Mouse (Mus musculus): Measurements from ENCODE around the gene Rhox4e.
"Not testable (repeated sequence)": the region's sequence is repeated elsewhere in the genome, so short reads cannot be mapped to it uniquely, and the experiment has no call there.

Rhox4e gene

DNA sequence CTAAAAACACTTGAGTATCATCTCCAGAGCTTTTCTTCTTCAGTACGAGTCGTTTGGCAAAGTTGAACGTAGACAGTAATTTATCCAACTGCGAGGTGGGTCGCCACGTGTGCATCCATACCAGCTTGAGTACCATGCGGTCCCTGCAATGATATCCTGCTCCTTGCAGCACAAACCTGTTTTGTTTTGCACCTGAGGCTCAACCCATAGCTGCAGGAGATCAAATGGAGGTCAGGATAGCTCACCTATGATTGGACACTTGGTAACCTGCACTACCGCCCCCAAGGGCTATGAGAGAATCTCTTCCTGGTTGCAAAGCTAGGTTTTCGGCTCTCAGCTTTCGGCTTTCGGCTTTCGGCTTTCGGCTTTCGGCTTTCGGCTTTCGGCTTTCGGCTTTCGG is at the start of gene Rhox4e:
TSS of gene Rhox4e (plus strand) at position 301 of the 400 bp plus-strand sequence.
- DNase-seq (ENCODE audit: low read depth, low spot score), result not testable (repeated sequence)

DNA sequence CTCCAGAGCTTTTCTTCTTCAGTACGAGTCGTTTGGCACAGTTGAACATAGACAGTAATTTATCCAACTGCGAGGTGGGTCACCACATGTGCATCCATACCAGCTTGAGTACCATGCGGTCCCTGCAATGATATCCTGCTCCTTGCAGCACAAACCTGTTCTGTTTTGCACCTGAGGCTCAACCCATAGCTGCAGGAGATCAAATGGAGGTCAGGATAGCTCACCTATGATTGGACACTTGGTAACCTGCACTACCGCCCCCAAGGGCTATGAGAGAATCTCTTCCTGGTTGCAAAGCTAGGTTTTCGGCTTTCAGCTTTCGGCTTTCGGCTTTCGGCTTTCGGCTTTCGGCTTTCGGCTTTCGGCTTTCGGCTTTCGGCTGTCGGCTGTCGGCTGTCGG is 43.2 kb upstream of the Rhox4e start, which contains the start of gene Rhox4d:
TSS of gene Rhox4d (plus strand) at position 301 of the 400 bp plus-strand sequence.
- not testable (repeated sequence) for DNase-seq (ENCODE audit: low read depth, low spot score)

DNA sequence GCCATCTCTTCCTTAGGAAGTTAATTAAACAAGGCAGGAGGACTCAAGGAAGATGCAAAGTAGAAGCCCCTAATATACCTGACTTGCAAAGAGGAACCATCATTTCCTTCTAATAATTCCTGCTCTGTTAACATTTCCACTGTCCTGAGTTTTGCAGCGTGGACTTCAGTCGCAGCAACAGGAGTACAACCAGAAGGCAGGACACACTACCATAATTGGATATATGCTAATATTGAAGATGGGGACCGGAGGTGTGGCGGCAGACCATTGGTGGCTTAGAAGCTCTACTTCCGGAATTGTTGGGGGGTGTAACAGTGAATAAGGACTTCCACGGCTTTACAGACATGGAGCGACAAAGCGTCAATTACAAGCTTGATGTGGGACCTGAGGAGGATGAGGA is 27.1 kb upstream of the Rhox4e start, which contains the start of gene Rhox2e:
TSS of gene Rhox2e (plus strand) at position 301 of the 400 bp plus-strand sequence.
- not testable (repeated sequence) for DNase-seq (ENCODE audit: low read depth, low spot score)

DNA sequence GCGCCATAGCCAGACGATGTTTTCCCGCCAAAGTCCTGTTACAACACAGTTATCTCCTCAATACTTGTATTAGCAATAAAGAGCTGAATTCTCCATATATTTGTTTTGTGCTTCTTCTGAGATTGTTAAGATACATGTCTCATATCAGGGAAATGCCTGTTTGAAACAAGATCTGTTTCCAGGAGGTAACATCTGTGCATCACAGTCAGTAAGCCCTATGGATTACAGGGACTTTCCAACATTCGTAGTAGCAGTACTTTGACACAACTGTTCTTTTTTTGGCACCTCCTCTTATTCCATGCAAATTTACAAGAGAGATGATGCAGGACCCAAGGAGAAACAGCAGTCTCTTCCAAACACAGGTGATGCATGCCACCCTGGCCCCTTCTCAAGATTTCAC is 15.5 kb upstream of the Rhox4e start, which contains the start of gene Rhox3e:
TSS of gene Rhox3e (plus strand) at position 301 of the 400 bp plus-strand sequence.
- DNase-seq (ENCODE audit: low read depth, low spot score), result not testable (repeated sequence)

DNA sequence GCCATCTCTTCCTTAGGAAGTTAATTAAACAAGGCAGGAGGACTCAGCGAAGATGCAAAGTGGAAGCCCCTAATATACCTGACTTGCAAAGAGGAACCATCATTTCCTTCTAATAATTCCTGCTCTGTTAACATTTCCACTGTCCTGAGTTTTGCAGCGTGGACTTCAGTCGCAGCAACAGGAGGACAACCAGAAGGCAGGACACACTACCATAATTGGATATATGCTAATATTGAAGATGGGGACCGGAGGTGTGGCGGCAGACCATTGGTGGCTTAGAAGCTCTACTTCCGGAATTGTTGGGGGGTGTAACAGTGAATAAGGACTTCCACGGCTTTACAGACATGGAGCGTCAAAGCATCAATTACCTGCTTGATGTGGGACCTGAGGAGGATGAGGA is 13.9 kb downstream of the Rhox4e start, which contains the start of gene Rhox2f:
TSS of gene Rhox2f (plus strand) at position 301 of the 400 bp plus-strand sequence.
- not testable (repeated sequence) for DNase-seq (ENCODE audit: low read depth, low spot score)

DNA sequence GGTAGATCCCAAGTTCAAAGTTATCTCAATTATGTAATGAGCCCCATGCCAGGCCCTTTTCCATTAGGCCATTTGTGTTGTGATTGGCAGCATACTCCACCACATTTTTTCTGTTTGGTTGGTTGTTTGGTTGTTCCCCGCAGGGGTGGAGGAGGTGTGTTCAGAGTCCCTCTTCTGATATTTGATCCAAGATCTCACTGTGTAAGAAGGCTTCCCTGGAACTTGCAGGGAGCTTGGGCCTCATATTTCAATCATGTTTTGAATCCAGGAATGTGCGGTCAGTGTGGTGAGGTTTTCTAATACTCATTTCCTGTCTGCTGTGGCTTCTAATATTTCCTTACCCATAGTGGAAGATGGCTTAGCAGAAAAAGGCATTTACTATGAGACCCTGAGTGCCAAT is 15.4 kb downstream of the Rhox4e start:
- DNase-seq (ENCODE audit: low read depth, low spot score), result not testable (repeated sequence)

DNA sequence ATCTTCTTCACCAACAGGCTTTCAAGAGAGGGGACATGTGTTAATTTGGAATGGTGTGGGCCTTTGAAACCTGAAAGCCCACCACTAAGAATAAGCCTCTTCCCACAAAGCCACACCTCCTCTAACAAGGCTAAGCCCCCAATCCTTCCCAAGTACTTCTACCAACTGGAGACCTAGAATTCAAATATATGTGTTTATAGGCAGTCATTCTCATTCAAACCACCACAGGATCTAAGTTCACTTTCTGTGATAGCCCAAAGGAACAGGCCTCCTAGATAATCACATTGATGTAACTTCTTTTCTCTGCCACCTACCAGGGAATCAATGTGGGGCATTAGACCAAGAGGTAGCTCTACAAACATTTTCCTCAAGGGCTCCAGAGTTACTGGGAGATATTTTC is 23.5 kb downstream of the Rhox4e start, which contains the start of gene Rhox3f:
TSS of gene Rhox3f (plus strand) at position 301 of the 400 bp plus-strand sequence.
- not testable (repeated sequence) for DNase-seq (ENCODE audit: low read depth, low spot score)

DNA sequence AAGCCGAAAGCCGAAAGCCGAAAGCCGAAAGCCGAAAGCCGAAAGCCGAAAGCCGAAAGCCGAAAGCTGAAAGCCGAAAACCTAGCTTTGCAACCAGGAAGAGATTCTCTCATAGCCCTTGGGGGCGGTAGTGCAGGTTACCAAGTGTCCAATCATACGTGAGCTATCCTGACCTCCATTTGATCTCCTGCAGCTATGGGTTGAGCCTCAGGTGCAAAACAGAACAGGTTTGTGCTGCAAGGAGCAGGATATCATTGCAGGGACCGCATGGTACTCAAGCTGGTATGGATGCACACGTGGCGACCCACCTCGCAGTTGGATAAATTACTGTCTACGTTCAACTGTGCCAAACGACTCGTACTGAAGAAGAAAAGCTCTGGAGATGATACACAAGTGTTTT is 50.4 kb downstream of the Rhox4e start, which contains the start of gene Rhox4f:
TSS of gene Rhox4f (minus strand) at position 101 of the 400 bp plus-strand sequence.
- DNase-seq (ENCODE audit: low read depth, low spot score), result not testable (repeated sequence)
